Mouse (Mus musculus) MEL (cell line): Measurements from ENCODE around the gene Gm37240. TPM values are rescaled to one million over a fixed set of nuclear protein-coding genes. Genes with fewer than 3 reads are reported as not detected.

Experiments used
- DNase-seq: peaks from one replicate; pipeline ENCODE4 v3.0.0; 2011; ENCODE audit warnings: low read depth, low spot score
- H3K27ac ChIP-seq: 2 replicates; pipeline ENCODE4 v1.5.1; 2012; ENCODE audit warnings: low read depth, mild to moderate bottlenecking, control low read depth, low read length, moderate library complexity; ENCODE audit not compliant: control insufficient read depth
- H3K27me3 ChIP-seq, 2 experiments: fragments of 150-350 bp in 1 of 2; sonication (generic) in 1 of 2; 2 replicates each; pipeline ENCODE4 v1.6.1; 2012; ENCODE audit warnings: low read length in 2 of 2, mild to moderate bottlenecking in 2 of 2, improper control_type of control experiment in 1 of 2, moderate library complexity in 1 of 2; ENCODE audit not compliant: insufficient read depth in 2 of 2, control insufficient read depth in 1 of 2
- H3K36me3 ChIP-seq, 2 experiments: 2 replicates each; pipeline ENCODE4 v1.6.1; 2012 to 2014; ENCODE audit warnings: low read length in 2 of 2, improper control_type of control experiment in 1 of 2, inconsistent platforms in 1 of 2, mild to moderate bottlenecking in 1 of 2; ENCODE audit not compliant: insufficient read depth in 2 of 2, control insufficient read depth in 1 of 2
- H3K4me1 ChIP-seq, 2 experiments: fragments of 150-350 bp in 1 of 2; sonication (generic) in 1 of 2; 2 replicates each; pipeline ENCODE4 v1.6.1; 2012; ENCODE audit warnings: low read length in 2 of 2, improper control_type of control experiment in 1 of 2, mild to moderate bottlenecking in 1 of 2; ENCODE audit not compliant: insufficient read depth in 2 of 2, control insufficient read depth in 1 of 2
- H3K4me3 ChIP-seq, 2 experiments: fragments of 150-350 bp in 1 of 2; sonication (generic) in 1 of 2; 2 replicates each; pipeline ENCODE4 v1.5.1; 2012; ENCODE audit warnings: low read depth in 2 of 2, low read length in 2 of 2, mild to moderate bottlenecking in 2 of 2, moderate library complexity in 2 of 2, control low read depth in 1 of 2, improper control_type of control experiment in 1 of 2; ENCODE audit not compliant: control insufficient read depth in 1 of 2, insufficient read depth in 1 of 2
- H3K79me2 ChIP-seq: 2 replicates; pipeline ENCODE4 v1.6.1; 2012; ENCODE audit warnings: mild to moderate bottlenecking, low read length, moderate library complexity; ENCODE audit not compliant: control insufficient read depth, poor library complexity, insufficient read depth
- H3K9ac ChIP-seq: 2 replicates; pipeline ENCODE4 v1.6.1; 2012; ENCODE audit warnings: low read depth, mild to moderate bottlenecking, control low read depth, low read length, moderate library complexity; ENCODE audit not compliant: control insufficient read depth, poor library complexity, severe bottlenecking
- H3K9me3 ChIP-seq: fragments of 150-350 bp; sonication (generic); replicated peaks from 2 replicates; pipeline ENCODE4 v1.6.1; 2012; ENCODE audit warnings: mild to moderate bottlenecking, low read length, improper control_type of control experiment, moderate library complexity; ENCODE audit not compliant: insufficient read depth
- BHLHE40 ChIP-seq: IDR thresholded peaks from 2 replicates; pipeline ENCODE4 v1.6.1; 2012; ENCODE audit warnings: low read depth, mild to moderate bottlenecking, inconsistent platforms, low read length, improper control_type of control experiment, borderline replicate concordance
- CHD1 ChIP-seq: IDR thresholded peaks from 2 replicates; pipeline ENCODE4 v1.6.1; 2012; ENCODE audit warnings: low read depth, mild to moderate bottlenecking, inconsistent platforms, low read length, improper control_type of control experiment
- CHD2 ChIP-seq: IDR thresholded peaks from 2 replicates; pipeline ENCODE4 v1.6.1; 2011; ENCODE audit warnings: low read length, improper control_type of control experiment
- CTCF ChIP-seq, 3 experiments: IDR thresholded peaks in 2 of 3; conservative IDR thresholded peaks in 1 of 3; 2 replicates each; pipeline ENCODE4 v1.5.1; 2011 to 2012; ENCODE audit warnings: low read length in 3 of 3, low read depth in 2 of 3, mild to moderate bottlenecking in 2 of 3, improper control_type of control experiment in 1 of 3, inconsistent platforms in 1 of 3, mixed read lengths in 1 of 3, moderate library complexity in 1 of 3; ENCODE audit not compliant: control insufficient read depth in 1 of 3, insufficient read depth in 1 of 3, poor library complexity in 1 of 3, severe bottlenecking in 1 of 3
- E2F4 ChIP-seq: IDR thresholded peaks from 2 replicates; pipeline ENCODE4 v1.6.1; 2011; ENCODE audit warnings: low read depth, low read length, improper control_type of control experiment, borderline replicate concordance
- ETS1 ChIP-seq: IDR thresholded peaks from 2 replicates; pipeline ENCODE4 v1.6.1; 2012; ENCODE audit warnings: low read depth, mild to moderate bottlenecking, inconsistent platforms, low read length, improper control_type of control experiment, moderate library complexity
- GATA1 ChIP-seq: IDR thresholded peaks from 2 replicates; pipeline ENCODE4 v1.6.1; 2011; ENCODE audit warnings: low read depth, low read length, improper control_type of control experiment
- HCFC1 ChIP-seq: IDR thresholded peaks from 2 replicates; pipeline ENCODE4 v1.6.1; 2012; ENCODE audit warnings: low read depth, mild to moderate bottlenecking, inconsistent platforms, low read length, improper control_type of control experiment, moderate library complexity
- JUND ChIP-seq: IDR thresholded peaks from 2 replicates; pipeline ENCODE4 v1.6.1; 2011; ENCODE audit warnings: low read depth, mild to moderate bottlenecking, improper control_type of control experiment, low read length
- KAT2A ChIP-seq: conservative IDR thresholded peaks from 2 replicates; pipeline ENCODE4 v1.6.1; 2012; ENCODE audit warnings: low read depth, low read length, improper control_type of control experiment, inconsistent platforms
- MAFK ChIP-seq: IDR thresholded peaks from 2 replicates; pipeline ENCODE4 v1.6.1; 2011; ENCODE audit warnings: low read depth, mild to moderate bottlenecking, low read length, improper control_type of control experiment, borderline replicate concordance
- MAX ChIP-seq: IDR thresholded peaks from 2 replicates; pipeline ENCODE4 v1.6.1; 2011; ENCODE audit warnings: low read length, improper control_type of control experiment
- MEF2A ChIP-seq: IDR thresholded peaks from 2 replicates; pipeline ENCODE4 v1.6.1; 2014; ENCODE audit warnings: low read depth, mild to moderate bottlenecking, inconsistent platforms, low read length, improper control_type of control experiment; ENCODE audit not compliant: poor library complexity, insufficient replicate concordance, severe bottlenecking; ENCODE audit errors: extremely low read depth
- MYB ChIP-seq: IDR thresholded peaks from 2 replicates; pipeline ENCODE4 v1.6.1; 2011; ENCODE audit warnings: mild to moderate bottlenecking, low read depth, low read length, improper control_type of control experiment
- MYC ChIP-seq: IDR thresholded peaks from 2 replicates; pipeline ENCODE4 v1.6.1; 2011; ENCODE audit warnings: low read depth, mild to moderate bottlenecking, low read length, improper control_type of control experiment, moderate library complexity
- NRF1 ChIP-seq: IDR thresholded peaks from 2 replicates; pipeline ENCODE4 v1.6.1; 2014; ENCODE audit warnings: low read depth, mild to moderate bottlenecking, inconsistent platforms, low read length, improper control_type of control experiment, moderate library complexity; ENCODE audit not compliant: poor library complexity, insufficient read depth, severe bottlenecking
- POLR2AphosphoS2 ChIP-seq: IDR thresholded peaks from 2 replicates; pipeline ENCODE4 v1.6.1; 2011; ENCODE audit warnings: low read length, improper control_type of control experiment
- RAD21 ChIP-seq: IDR thresholded peaks from 2 replicates; pipeline ENCODE4 v1.6.1; 2011; ENCODE audit warnings: mild to moderate bottlenecking, low read depth, low read length, improper control_type of control experiment
- RCOR1 ChIP-seq: IDR thresholded peaks from 2 replicates; pipeline ENCODE4 v1.6.1; 2012; ENCODE audit warnings: low read depth, mild to moderate bottlenecking, inconsistent platforms, low read length, improper control_type of control experiment
- SMC3 ChIP-seq: IDR thresholded peaks from 2 replicates; pipeline ENCODE4 v1.6.1; 2011; ENCODE audit warnings: low read depth, low read length, improper control_type of control experiment
- TCF12 ChIP-seq: IDR thresholded peaks from 2 replicates; pipeline ENCODE4 v1.6.1; 2014; ENCODE audit warnings: low read depth, mild to moderate bottlenecking, inconsistent platforms, low read length, improper control_type of control experiment, moderate library complexity
- UBTF ChIP-seq: IDR thresholded peaks from 2 replicates; pipeline ENCODE4 v1.6.1; 2012; ENCODE audit warnings: low read depth, mild to moderate bottlenecking, inconsistent platforms, low read length, improper control_type of control experiment, moderate library complexity, borderline replicate concordance; ENCODE audit not compliant: insufficient read depth
- ZC3H11A ChIP-seq: IDR thresholded peaks from 2 replicates; pipeline ENCODE4 v1.6.1; 2012; ENCODE audit warnings: low read depth, mild to moderate bottlenecking, inconsistent platforms, low read length, improper control_type of control experiment
- ZMIZ1 ChIP-seq: IDR thresholded peaks from 2 replicates; pipeline ENCODE4 v1.6.1; 2012; ENCODE audit warnings: low read depth, mild to moderate bottlenecking, inconsistent platforms, low read length, improper control_type of control experiment, moderate library complexity
- polyA plus RNA-seq, 2 experiments: library from polyadenylated mRNA; stranded (reverse) in 1 of 2; unstranded in 1 of 2; fragments of >175 nt in 1 of 2; fragments of >200 nt in 1 of 2; gene quantifications; 2 replicates each; pipeline versions ENCODE4 v1.2.1 to v1.2.4; 2012; ENCODE audit warnings: low replicate concordance in 2 of 2, low read depth in 1 of 2; ENCODE audit not compliant: insufficient read length in 2 of 2, insufficient read depth in 1 of 2, missing spikeins in 1 of 2
- total RNA-seq: library from RNA; depleted of rRNA; stranded (reverse); fragments of 300-350 nt; gene quantifications from 2 replicates; pipeline ENCODE4 v1.2.3, GENCODE M21; 2012

The Gm37240 gene
- total and polyA plus RNA-seq, 3 experiments, result 0.04 TPM; not detected in 2

GRCm38 (mm10) chr3:84460952-84461351 lies 1426.4 kb downstream of the Gm37240 start (continued):
- TF ChIP-seq UBTF, result no peak
- peak; percentile 66 for TF ChIP-seq HCFC1
- no peak for TF ChIP-seq E2F4
- peak; percentile 62 for TF ChIP-seq KAT2A
- TF ChIP-seq ZMIZ1, result peak; percentile 75
- no peak for TF ChIP-seq RAD21
- 0 out of 2 replicates have a peak, but pooled peaks have one; percentile 11 for TF ChIP-seq SMC3
- TF ChIP-seq MAFK, result peak; percentile 90
- no peak for TF ChIP-seq JUND
- TF ChIP-seq MYC, result peak; percentile 97
- TF ChIP-seq RCOR1, result peak; percentile 96
- no peak for TF ChIP-seq CTCF (IDR thresholded peaks at IDR 0.05 in 2 of 3, conservative IDR thresholded peaks at IDR 0.05 in 1 of 3; ENCODE audit: control insufficient read depth in 1 of 3, insufficient read depth in 1 of 3, low read depth in 2 of 3, low read length in 3 of 3, poor library complexity in 1 of 3, severe bottlenecking in 1 of 3)
- TF ChIP-seq MEF2A, result peak; percentile 71; the same call in 1 of the 2 replicates
- peak; percentile 96 for TF ChIP-seq GATA1
- peak; percentile 97 for TF ChIP-seq TCF12
- TF ChIP-seq MYB, result peak; percentile 87
- TF ChIP-seq MAX, result peak; percentile 100

DNA sequence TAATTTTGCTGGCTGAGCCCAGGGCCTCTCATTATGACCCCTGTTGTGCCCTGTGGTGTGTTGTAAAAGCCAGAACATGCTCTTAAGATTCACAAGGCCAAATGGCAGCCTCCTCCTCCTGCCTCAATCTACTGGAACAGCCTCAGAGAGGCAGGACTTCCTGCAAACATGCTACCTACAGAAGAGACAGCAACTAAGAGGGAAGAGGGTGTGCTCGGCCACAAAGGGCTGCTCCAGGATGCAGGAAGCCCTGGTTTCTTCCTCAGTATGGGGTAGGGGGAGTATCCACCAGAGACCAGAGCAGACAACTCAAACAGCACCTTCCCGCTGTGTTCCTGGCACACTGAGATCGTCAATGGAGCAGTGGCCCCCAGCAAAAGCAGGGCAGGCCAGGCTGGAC lies 1426.8 kb downstream of the Gm37240 start:
- peak; percentile 53 for DNase-seq
- peaks cover 0 to 27% of the 10 kb centered on the region in 2 experiments; a peak in 2 of 4 replicates for H3K36me3 ChIP-seq
- H3K4me1 ChIP-seq, result peaks cover 26 to 39% of the 10 kb centered on the region in 2 experiments
- no peaks in the 10 kb centered on the region for H3K9me3 ChIP-seq
- TF ChIP-seq CHD2 (no peak), RCOR1 (no peak), NRF1 (no peak), ETS1 (no peak), BHLHE40 (no peak), E2F4 (no peak), ZC3H11A (no peak), POLR2AphosphoS2 (no peak), CHD1 (no peak), MAFK (no peak)
- H3K27ac ChIP-seq, result peak overlapping the region; percentile 49
- no peaks in the 10 kb centered on the region for H3K27me3 ChIP-seq
- no peak overlapping the region for H3K9ac ChIP-seq
- peak overlapping the region in 1 of 2 experiments; percentile 12; a peak in 2 of 4 replicates for H3K4me3 ChIP-seq
- H3K79me2 ChIP-seq, result no peaks in the 10 kb centered on the region
